ENCODE assay signal across 27 mouse cellular contexts in genomic region chr19:37095666-37096330, GRCm38 (mm10).
DNase-seq lines count a peak whose midpoint lies in the region; ATAC-seq and TF ChIP-seq lines count a peak whose summit lies in the region.
"Had no signal": no experiment of that assay in that cellular context is flagged by ENCODE, and none has a peak within 500 bp of the region (broad histone marks: within the 10 kb centered on the region; RNA-seq: fewer than 3 reads in every experiment).

No protein-coding gene starts in this region.

- no peak overlapping the region for H3K4me2 ChIP-seq in intestine, postnatal 0 days (replicated peaks; ENCODE audit: low read depth)
- no peak overlapping the region for H3K4me2 ChIP-seq in intestine, embryonic 15.5 days (replicated peaks)
- H3K4me2 ChIP-seq in neural tube, embryonic 15.5 days: no peak overlapping the region
- H3K4me2 ChIP-seq in heart, embryonic 12.5 days: no peak overlapping the region
- H3K4me2 ChIP-seq: embryonic facial prominence, embryonic 13.5 days; forebrain, embryonic 12.5 days; hindbrain, embryonic 12.5 days; limb, embryonic 13.5 days; liver, embryonic 15.5 days; midbrain, embryonic 11.5 days had no signal

- TF ChIP-seq CTCF in intestine, postnatal 0 days (IDR thresholded peaks at IDR 0.05; ENCODE audit: low read depth): peak; percentile 23

- no peaks in the 10 kb centered on the region for H3K36me3 ChIP-seq in intestine, postnatal 0 days (ENCODE audit: control insufficient read depth, insufficient read depth)
- no peaks in the 10 kb centered on the region for H3K36me3 ChIP-seq in intestine, embryonic 15.5 days
- H3K36me3 ChIP-seq in neural tube, embryonic 15.5 days: no peaks in the 10 kb centered on the region
- no peaks in the 10 kb centered on the region for H3K36me3 ChIP-seq in heart, embryonic 12.5 days
- H3K36me3 ChIP-seq: embryonic facial prominence, embryonic 13.5 days; forebrain, embryonic 12.5 days; G1E; heart, embryonic 10.5 days; hindbrain, embryonic 12.5 days; limb, embryonic 13.5 days; liver, embryonic 15.5 days had no signal

- no peak overlapping the region for H3K9ac ChIP-seq in intestine, postnatal 0 days (ENCODE audit: low read depth, low read length)
- no peak overlapping the region for H3K9ac ChIP-seq in intestine, embryonic 15.5 days
- no peak overlapping the region for H3K9ac ChIP-seq in neural tube, embryonic 15.5 days (replicated peaks)
- no peak overlapping the region for H3K9ac ChIP-seq in heart, embryonic 12.5 days
- H3K9ac ChIP-seq: embryonic facial prominence, embryonic 13.5 days; forebrain, embryonic 12.5 days; hindbrain, embryonic 12.5 days; limb, embryonic 13.5 days; liver, embryonic 15.5 days had no signal

- H3K9me3 ChIP-seq in intestine, postnatal 0 days (ENCODE audit: control insufficient read depth): no peaks in the 10 kb centered on the region
- no peaks in the 10 kb centered on the region for H3K9me3 ChIP-seq in intestine, embryonic 15.5 days
- no peaks in the 10 kb centered on the region for H3K9me3 ChIP-seq in neural tube, embryonic 15.5 days (replicated peaks)
- no peaks in the 10 kb centered on the region for H3K9me3 ChIP-seq in heart, embryonic 12.5 days (replicated peaks)
- H3K9me3 ChIP-seq: embryonic facial prominence, embryonic 13.5 days; forebrain, embryonic 12.5 days; G1E; heart, embryonic 10.5 days; hindbrain, embryonic 12.5 days; limb, embryonic 13.5 days; liver, embryonic 15.5 days had no signal

- no peak overlapping the region for H3K4me3 ChIP-seq in intestine, postnatal 0 days (ENCODE audit: low read depth, low read length)
- no peak overlapping the region for H3K4me3 ChIP-seq in intestine, embryonic 15.5 days (replicated peaks)
- no peak overlapping the region for H3K4me3 ChIP-seq in neural tube, embryonic 15.5 days (replicated peaks)
- H3K4me3 ChIP-seq in heart, embryonic 12.5 days: no peak overlapping the region
- H3K4me3 ChIP-seq: embryonic facial prominence, embryonic 13.5 days; erythroblast, embryonic 14.5 days; forebrain, embryonic 12.5 days; heart, embryonic 10.5 days; hindbrain, embryonic 12.5 days; limb, embryonic 13.5 days; liver, embryonic 15.5 days had no signal

- DNase-seq in neural tube, embryonic 10.5 days (ENCODE audit: extremely low spot score, low spot score): peak; percentile 7
- DNase-seq in NIH3T3 (ENCODE audit: low read depth): peak; percentile 66
- no peak for DNase-seq in gastrocnemius, adult 8-10 months (ENCODE audit: low spot score in 2 of 2)
- DNase-seq: adrenal gland, postnatal 36 days; cerebellum, adult 18-20 months; cerebellum, postnatal 14 days; embryo, embryonic 11 days; kidney, adult 2 months; kidney, postnatal 10 days; lung, postnatal 10 days; right cerebral cortex, postnatal 14 days; thymus, adult 2 months; thymus, postnatal 4 days had no signal

- WGBS in intestine, postnatal 0 days: 78% methylated on average over 4 of the region's 4 CpGs
- 74% methylated on average over 4 of the region's 4 CpGs for WGBS in intestine, embryonic 15.5 days
- 76% methylated on average over 4 of the region's 4 CpGs for WGBS in neural tube, embryonic 15.5 days
- WGBS in heart, embryonic 12.5 days: 74% methylated on average over 4 of the region's 4 CpGs

- H3K27me3 ChIP-seq in intestine, postnatal 0 days (replicated peaks; ENCODE audit: control insufficient read depth, insufficient read depth, low read length): no peaks in the 10 kb centered on the region
- H3K27me3 ChIP-seq in intestine, embryonic 15.5 days (replicated peaks): no peaks in the 10 kb centered on the region
- no peaks in the 10 kb centered on the region for H3K27me3 ChIP-seq in neural tube, embryonic 15.5 days (replicated peaks)
- no peaks in the 10 kb centered on the region for H3K27me3 ChIP-seq in heart, embryonic 12.5 days (replicated peaks)
- H3K27me3 ChIP-seq: embryonic facial prominence, embryonic 13.5 days; forebrain, embryonic 12.5 days; hindbrain, embryonic 12.5 days; limb, embryonic 13.5 days; liver, embryonic 15.5 days had no signal

- no peak overlapping the region for H3K27ac ChIP-seq in intestine, postnatal 0 days (ENCODE audit: low read depth, low read length)
- no peak overlapping the region for H3K27ac ChIP-seq in intestine, embryonic 15.5 days
- no peak overlapping the region for H3K27ac ChIP-seq in neural tube, embryonic 15.5 days (replicated peaks)
- no peak overlapping the region for H3K27ac ChIP-seq in heart, embryonic 12.5 days (ENCODE audit: poor library complexity, severe bottlenecking)
- H3K27ac ChIP-seq: embryonic facial prominence, embryonic 13.5 days; forebrain, embryonic 12.5 days; heart, embryonic 10.5 days; hindbrain, embryonic 12.5 days; limb, embryonic 13.5 days; liver, embryonic 15.5 days; stomach, postnatal 0 days had no signal

- no peaks in the 10 kb centered on the region for H3K4me1 ChIP-seq in intestine, postnatal 0 days (replicated peaks; ENCODE audit: control insufficient read depth, insufficient read depth, low read length)
- H3K4me1 ChIP-seq in intestine, embryonic 15.5 days (replicated peaks): no peaks in the 10 kb centered on the region
- H3K4me1 ChIP-seq in neural tube, embryonic 15.5 days: peaks cover 5% of the 10 kb centered on the region
- H3K4me1 ChIP-seq in heart, embryonic 12.5 days (replicated peaks): peaks cover 8% of the 10 kb centered on the region; the same call in 1 of the 2 replicates
- H3K4me1 ChIP-seq: embryonic facial prominence, embryonic 13.5 days; heart, embryonic 10.5 days had no signal

- no peak for ATAC-seq in intestine, postnatal 0 days
- ATAC-seq in intestine, embryonic 15.5 days: no peak
- ATAC-seq in neural tube, embryonic 15.5 days (ENCODE audit: low FRiP score): no peak
- no peak for ATAC-seq in heart, embryonic 12.5 days (ENCODE audit: insufficient number of reproducible peaks, low FRiP score)

Comparison
In these comparisons a context has a peak if more than half of its experiments do, and no peak if none do; other contexts are left out.
1. DNase-seq: peak in neural tube, embryonic 10.5 days (single experiment) and NIH3T3 (single experiment); none in gastrocnemius, adult 8-10 months (0 of 2).